Mouse (Mus musculus): Measurements from ENCODE around the gene Tnrc6a.

DNA sequence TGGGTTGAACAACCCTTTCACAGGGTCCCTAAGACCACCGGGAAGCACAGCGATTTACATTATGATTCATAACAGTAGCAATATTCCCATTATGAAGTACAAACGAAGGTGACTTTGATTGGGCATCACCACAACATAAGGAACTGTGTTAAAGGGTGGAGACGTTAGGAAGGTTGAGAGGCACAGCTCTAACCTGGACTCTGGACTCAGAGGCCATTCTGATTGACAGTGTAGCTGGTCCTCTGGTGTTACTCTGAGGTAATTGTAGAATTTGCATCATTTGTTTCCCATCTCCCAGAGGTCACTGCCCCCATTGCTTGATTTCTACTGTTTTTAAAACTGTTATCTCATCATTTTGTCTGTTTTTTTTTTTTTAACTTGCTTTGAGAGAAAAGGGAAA lies 6.5 kb upstream of the Tnrc6a start:
- TF ChIP-seq BHLHE40 (IDR thresholded peaks at IDR 0.05; ENCODE audit: low read depth, low read length) (no peak), HCFC1 (IDR thresholded peaks at IDR 0.05; ENCODE audit: low read depth, low read length) (no peak), KAT2A (IDR thresholded peaks at IDR 0.05; ENCODE audit: insufficient replicate concordance, low read length) (no peak)
